Mouse (Mus musculus): Measurements from ENCODE around the gene Ackr4.

The Ackr4 gene

GRCm38 (mm10) chr9:104126833-104127232, at the start of gene Ackr4:
Gene Ackr4, minus strand, starts transcription at chr9:104126933.
- DNase-seq (ENCODE audit: low spot score): no peak

GRCm38 (mm10) chr9:104172342-104172741, 45.6 kb upstream of the Ackr4 start:
- no peak for DNase-seq (ENCODE audit: low spot score)

DNA sequence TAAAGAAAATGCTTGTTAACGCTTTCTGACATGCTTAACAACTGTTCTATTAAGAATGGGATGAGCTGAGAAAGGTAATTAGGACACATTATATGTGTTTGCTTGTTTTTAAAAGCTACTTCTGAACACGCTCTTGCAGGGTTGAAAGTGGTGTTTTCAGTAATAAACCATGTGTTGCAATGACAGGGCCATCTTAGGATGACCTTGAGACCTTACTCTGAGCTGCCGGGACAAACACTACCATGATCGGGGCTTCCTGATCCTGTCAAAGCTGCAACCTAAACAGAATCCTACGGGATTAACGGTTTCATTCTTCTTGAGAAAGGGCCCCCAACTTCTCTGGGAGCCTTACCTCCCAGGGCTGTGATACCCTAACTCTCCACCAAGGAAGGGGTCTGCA, 44.9 kb upstream of the Ackr4 start:
- no peak for DNase-seq (ENCODE audit: low spot score)

GRCm38 (mm10) chr9:104169986-104170385, 43.3 kb upstream of the Ackr4 start:
- DNase-seq (ENCODE audit: low spot score): no peak

GRCm38 (mm10) chr9:104165926-104166325, 39.2 kb upstream of the Ackr4 start:
- no peak for DNase-seq (ENCODE audit: low spot score)

GRCm38 (mm10) chr9:104164194-104164593, 37.5 kb upstream of the Ackr4 start:
- no peak for DNase-seq (ENCODE audit: low spot score)

DNA sequence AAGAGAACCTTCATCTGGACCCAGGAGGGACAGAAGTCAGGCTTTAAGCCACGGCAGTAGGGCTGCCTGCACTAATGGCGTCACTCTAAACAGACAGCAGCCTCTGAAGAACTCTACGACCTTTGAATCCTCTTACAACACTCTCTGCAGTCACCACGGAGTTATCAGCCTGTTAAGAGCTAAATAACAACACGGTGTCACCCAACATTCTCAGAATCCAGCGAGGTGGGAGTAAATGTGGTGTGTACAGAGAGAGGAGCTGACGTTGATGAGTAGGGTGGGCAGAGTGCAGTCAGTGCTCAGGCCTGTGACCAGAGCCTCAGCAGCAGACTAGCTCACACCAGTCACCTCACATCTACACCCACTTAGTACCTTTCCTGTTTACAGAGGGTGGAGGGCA, 34.4 kb upstream of the Ackr4 start:
- DNase-seq (ENCODE audit: low spot score): no peak

- no peak for DNase-seq (ENCODE audit: low spot score)
These were observed 30.6 kb upstream of the Ackr4 start for GRCm38 (mm10) chr9:104157291-104157690.

GRCm38 (mm10) chr9:104156506-104156905, 29.8 kb upstream of the Ackr4 start:
- no peak for DNase-seq (ENCODE audit: low spot score)

GRCm38 (mm10) chr9:104155100-104155715, 28.5 kb upstream of the Ackr4 start:
- DNase-seq (ENCODE audit: low spot score): no peak

DNA sequence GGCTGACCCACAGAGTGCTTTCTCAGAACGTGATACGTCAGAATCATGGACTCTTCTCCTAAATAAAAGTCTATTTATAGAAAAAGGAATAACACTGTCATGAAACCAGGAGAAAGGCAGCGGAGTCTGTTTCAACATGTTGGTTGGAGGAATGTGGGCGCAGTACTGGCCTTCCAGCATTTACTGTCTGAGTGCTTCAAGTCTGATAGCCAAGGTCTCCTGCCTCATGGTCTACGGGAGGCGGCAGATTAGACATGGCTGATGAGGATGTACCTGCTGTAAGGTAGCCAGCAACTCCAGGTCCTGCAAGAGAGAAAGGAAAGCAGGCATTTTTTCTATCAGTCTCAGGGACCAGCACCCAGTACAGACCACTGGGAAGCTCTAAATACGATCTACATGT, 25.4 kb upstream of the Ackr4 start:
- DNase-seq (ENCODE audit: low spot score): no peak

GRCm38 (mm10) chr9:104148969-104149368, 22.2 kb upstream of the Ackr4 start:
- no peak for DNase-seq (ENCODE audit: low spot score)

DNA sequence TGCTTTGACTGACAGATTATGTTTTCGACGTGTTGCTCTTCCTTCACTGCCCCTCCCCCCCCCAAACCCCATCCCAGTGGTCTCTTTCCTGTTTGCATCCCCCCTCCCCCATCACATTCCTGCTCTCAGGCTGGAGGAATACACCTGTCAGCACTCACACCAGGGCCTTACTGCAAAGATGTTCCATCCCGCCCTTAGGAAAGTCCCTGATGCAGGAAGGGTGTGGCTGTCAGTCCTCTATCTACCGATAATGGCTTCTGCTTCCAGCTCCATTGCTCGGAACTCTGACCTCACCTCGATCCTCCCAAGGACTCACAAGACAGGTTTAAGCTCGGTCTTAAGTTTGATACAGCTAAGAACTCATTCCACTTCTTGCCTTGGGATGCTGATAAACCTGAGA, 19.9 kb upstream of the Ackr4 start:
- DNase-seq (ENCODE audit: low spot score): no peak

- no peak for DNase-seq (ENCODE audit: low spot score)
These were observed 17.7 kb upstream of the Ackr4 start for GRCm38 (mm10) chr9:104144314-104144996.

DNA sequence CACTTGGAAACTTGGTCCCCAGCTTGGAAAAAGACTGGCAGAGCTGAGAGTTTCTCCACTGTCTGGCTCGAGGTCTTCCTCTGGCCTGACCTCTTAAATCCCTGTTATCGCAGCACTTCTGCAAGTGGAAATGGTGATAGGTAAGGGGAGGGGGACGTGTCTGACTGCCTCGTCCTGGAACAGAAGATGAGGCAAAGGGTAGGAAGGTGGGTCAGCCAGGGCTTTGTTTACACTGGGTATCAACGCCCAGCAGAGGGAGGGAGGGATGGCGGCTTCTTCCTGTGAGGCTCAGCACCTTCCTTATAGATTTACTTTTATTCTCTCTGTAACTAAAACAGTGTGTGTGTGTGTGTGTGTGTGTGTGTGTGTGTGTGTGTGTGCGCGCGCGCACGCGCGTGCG, 16.1 kb upstream of the Ackr4 start:
- no peak for DNase-seq (ENCODE audit: low spot score)

DNA sequence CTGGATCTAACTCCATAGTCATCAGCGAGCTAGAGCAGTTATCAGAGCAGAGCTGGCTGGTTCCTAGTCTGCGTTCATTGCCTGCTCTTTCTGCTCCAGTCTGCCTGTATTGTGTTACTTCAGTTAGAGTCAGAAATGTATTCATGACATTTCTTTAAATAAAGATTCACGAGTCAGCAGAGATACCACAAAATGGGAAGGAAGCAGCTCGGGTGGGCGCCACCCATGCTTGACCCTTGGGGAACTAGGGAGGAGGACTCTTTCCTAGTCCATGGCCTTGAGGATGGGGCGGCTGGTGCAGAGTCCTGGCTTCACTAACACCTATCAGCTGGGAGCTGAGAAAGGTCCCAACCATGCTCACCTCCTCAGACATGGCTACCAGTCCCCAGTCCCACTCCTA, 13.6 kb upstream of the Ackr4 start:
- DNase-seq (ENCODE audit: low spot score): no peak

- no peak for DNase-seq (ENCODE audit: low spot score)
These were observed 3.5 kb upstream of the Ackr4 start for GRCm38 (mm10) chr9:104130141-104130755.

DNA sequence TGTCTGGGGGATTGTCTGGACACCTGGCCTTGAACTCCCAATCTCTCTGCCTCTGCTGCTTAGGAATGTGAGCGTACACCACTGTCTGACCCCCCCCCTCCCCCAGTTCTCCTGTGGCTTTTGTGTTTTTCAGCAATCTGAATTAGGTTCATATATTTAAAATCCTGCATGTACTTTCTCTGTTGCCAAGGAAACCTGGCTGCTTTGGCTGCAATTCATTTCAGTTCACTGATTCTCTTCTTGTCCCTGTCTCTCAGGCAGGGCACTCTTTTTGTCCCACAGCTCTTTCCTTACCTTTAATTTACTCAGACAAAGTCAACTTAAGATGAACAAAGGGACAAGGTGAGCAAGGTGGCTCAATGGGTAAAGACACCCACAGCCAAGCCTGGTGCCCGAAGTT, 1.4 kb upstream of the Ackr4 start:
- no peak for DNase-seq (ENCODE audit: low spot score)

- no peak for DNase-seq (ENCODE audit: low spot score)
These were observed 3.1 kb downstream of the Ackr4 start for GRCm38 (mm10) chr9:104123622-104124021.

- no peak for DNase-seq (ENCODE audit: low spot score)
These were observed 3.6 kb downstream of the Ackr4 start for GRCm38 (mm10) chr9:104123101-104123500.

- DNase-seq (ENCODE audit: low spot score): no peak
These were observed 17.6 kb downstream of the Ackr4 start for GRCm38 (mm10) chr9:104109151-104109550.

DNA sequence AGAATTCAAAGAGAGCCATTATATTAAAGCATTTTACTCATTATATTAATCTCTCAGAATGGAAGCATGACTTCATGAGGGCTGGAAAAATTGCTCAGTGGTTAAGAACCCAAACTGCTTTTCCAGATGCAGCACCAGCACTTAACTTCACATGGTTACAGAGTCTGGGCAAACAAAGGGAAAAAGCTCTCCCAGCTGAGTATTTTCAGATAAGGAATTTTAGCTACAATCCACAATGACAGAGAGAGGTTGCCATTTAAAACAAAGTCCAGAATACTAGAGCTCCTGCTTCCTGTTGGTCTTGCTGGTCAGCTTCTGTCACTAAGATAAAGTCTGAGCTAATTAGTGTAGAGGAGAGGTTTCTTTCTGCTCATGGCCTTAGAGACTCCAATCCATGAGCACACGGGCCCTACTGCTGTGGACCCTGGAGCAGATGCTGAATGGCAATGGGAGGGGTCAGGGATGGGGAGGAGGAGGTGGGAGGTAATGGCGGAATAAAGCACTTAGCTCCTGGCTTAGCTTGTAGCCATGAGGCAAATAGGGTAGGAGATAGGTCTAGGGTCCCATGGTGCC, 18.1 kb downstream of the Ackr4 start:
- no peak for DNase-seq (ENCODE audit: low spot score)

DNA sequence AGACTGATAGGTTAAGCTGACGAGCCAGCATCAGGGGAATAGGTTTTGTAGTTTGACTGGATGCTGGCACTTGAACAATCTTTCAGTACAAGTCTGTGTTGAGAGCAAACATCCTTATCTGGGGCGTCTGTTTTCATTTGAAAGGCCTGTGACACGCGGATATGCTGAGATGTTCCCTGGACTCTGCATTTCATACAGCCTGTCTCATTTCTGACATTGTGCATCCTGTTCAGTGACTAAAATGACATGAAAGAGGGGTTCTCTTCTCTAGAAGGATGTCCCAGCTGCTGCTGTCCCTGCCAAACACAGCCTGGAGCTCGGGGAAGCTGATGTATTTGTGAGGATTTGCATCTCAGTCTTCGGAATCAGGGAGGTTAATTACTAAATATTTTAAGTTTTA, 19.3 kb downstream of the Ackr4 start:
- DNase-seq (ENCODE audit: low spot score): no peak
